Comparison of ENCODE assay signal across 8 mouse cellular contexts in genomic region chr10:81285694-81286450, GRCm38 (mm10). TPM values are rescaled to one million over a fixed set of nuclear protein-coding genes. Genes with fewer than 3 reads are reported as not detected.
DNase-seq lines count a peak whose midpoint lies in the region; ATAC-seq and TF ChIP-seq lines count a peak whose summit lies in the region.

No protein-coding gene starts in this region.

- no peaks in the 10 kb centered on the region for H3K9me3 ChIP-seq in ES-Bruce4 (replicated peaks; ENCODE audit: control insufficient read depth, insufficient read depth, low read length, poor library complexity, severe bottlenecking)
- H3K9me3 ChIP-seq in heart, postnatal 0 days (replicated peaks; ENCODE audit: control insufficient read depth, low read length) = no peaks in the 10 kb centered on the region
- H3K9me3 ChIP-seq in lung, embryonic 14.5 days (ENCODE audit: low read depth, low read length) = no peaks in the 10 kb centered on the region

- H3K27me3 ChIP-seq in ES-Bruce4 (ENCODE audit: control insufficient read depth, insufficient read depth, low read length, poor library complexity, severe bottlenecking) = no peaks in the 10 kb centered on the region
- peaks cover 45% of the 10 kb centered on the region for H3K27me3 ChIP-seq in heart, postnatal 0 days (ENCODE audit: control insufficient read depth, insufficient read depth, low read length)
- H3K27me3 ChIP-seq in lung, embryonic 14.5 days (ENCODE audit: insufficient read depth, low read length) = peaks cover 39% of the 10 kb centered on the region

- peak; percentile 56 for DNase-seq in c-Kit-negative CD71-positive TER-119-positive erythroid progenitor cells, embryonic 14.5 days (ENCODE audit: low read depth, low spot score)
- DNase-seq in heart, postnatal 0 days (ENCODE audit: low spot score) = peak; percentile 83
- DNase-seq in kidney, postnatal 25 days = peak; percentile 93 to 95
- DNase-seq in lung, embryonic 14.5 days = peak; percentile 96
- peak; percentile 88 for DNase-seq in testis, postnatal 14 days (ENCODE audit: low spot score)

- H3K4me1 ChIP-seq in ES-Bruce4 (ENCODE audit: control insufficient read depth, insufficient read depth, low read length) = peaks cover 7% of the 10 kb centered on the region
- 0 out of 2 replicates have a peak, but pooled peaks cover 7% of the 10 kb centered on the region for H3K4me1 ChIP-seq in heart, postnatal 0 days (ENCODE audit: control insufficient read depth, insufficient read depth)
- H3K4me1 ChIP-seq in lung, embryonic 14.5 days (ENCODE audit: insufficient read depth) = no peaks in the 10 kb centered on the region

- H3K4me2 ChIP-seq in heart, postnatal 0 days (ENCODE audit: low read depth, low read length) = peak overlapping the region; percentile 84
- H3K4me2 ChIP-seq in lung, embryonic 14.5 days = peak overlapping the region; percentile 66

- ATAC-seq in erythroid progenitor cell, adult 5-6 weeks (replicated peaks; ENCODE audit: low FRiP score, poor library complexity, severe bottlenecking) = peak; percentile 64
- peak; percentile 81 for ATAC-seq in heart, postnatal 0 days (ENCODE audit: insufficient read depth, low read depth)
- ATAC-seq in lung, embryonic 14.5 days (ENCODE audit: insufficient read depth) = peak; percentile 69
- peak; percentile 72 for ATAC-seq in neutrophil, adult 5-6 weeks (ENCODE audit: extremely low read depth, insufficient number of reproducible peaks, low FRiP score, poor library complexity, severe bottlenecking)

- H3K27ac ChIP-seq in ES-Bruce4 (ENCODE audit: insufficient read depth, low read length) = peak overlapping the region; percentile 35; the same call in 1 of the 2 replicates
- H3K27ac ChIP-seq in heart, postnatal 0 days (ENCODE audit: low read depth) = no peak overlapping the region
- H3K27ac ChIP-seq in lung, embryonic 14.5 days (ENCODE audit: low read depth) = peak overlapping the region; percentile 6; the same call in 1 of the 2 replicates

- H3K4me3 ChIP-seq in ES-Bruce4 (ENCODE audit: low read depth, low read length) = peak overlapping the region; percentile 90
- peak overlapping the region; percentile 48 for H3K4me3 ChIP-seq in heart, postnatal 0 days (ENCODE audit: low read depth, low read length)
- H3K4me3 ChIP-seq in lung, embryonic 14.5 days (ENCODE audit: low read depth, low read length) = peak overlapping the region; percentile 40

- peak overlapping the region; percentile 58 for H3K9ac ChIP-seq in ES-Bruce4 (ENCODE audit: low read depth, poor library complexity, severe bottlenecking)
- H3K9ac ChIP-seq in heart, postnatal 0 days (replicated peaks; ENCODE audit: low read depth, low read length) = peak overlapping the region; percentile 35; the same call in 1 of the 2 replicates
- peak overlapping the region; percentile 47 for H3K9ac ChIP-seq in lung, embryonic 14.5 days

- TF ChIP-seq POLR2A in ES-Bruce4 (IDR thresholded peaks at IDR 0.05; ENCODE audit: insufficient read depth, low read length) = no peak

- no peak for TF ChIP-seq EP300 in ES-Bruce4 (IDR thresholded peaks at IDR 0.05; ENCODE audit: insufficient read depth, low read depth, low read length)
- TF ChIP-seq EP300 in heart, postnatal 0 days (IDR thresholded peaks at IDR 0.05; ENCODE audit: low read depth) = peak; percentile 87

- TF ChIP-seq CTCF in ES-Bruce4 (IDR thresholded peaks at IDR 0.05; ENCODE audit: low read depth, low read length) = no peak
- peak; percentile 3; the same call in 1 of the 2 replicates for TF ChIP-seq CTCF in heart, postnatal 0 days (IDR thresholded peaks at IDR 0.05; ENCODE audit: low read depth)
- TF ChIP-seq CTCF in lung, embryonic 14.5 days (IDR thresholded peaks at IDR 0.05; ENCODE audit: low read depth) = peak; percentile 22; the same call in 1 of the 2 replicates

- WGBS in heart, postnatal 0 days = 2% methylated on average over 53 of the region's 54 CpGs
- WGBS in lung, embryonic 14.5 days = 1% methylated on average over 54 of the region's 54 CpGs

- no peaks in the 10 kb centered on the region for H3K36me3 ChIP-seq in ES-Bruce4 (ENCODE audit: control insufficient read depth, insufficient read depth, low read length, poor library complexity, severe bottlenecking)
- no peaks in the 10 kb centered on the region for H3K36me3 ChIP-seq in heart, postnatal 0 days (replicated peaks; ENCODE audit: control insufficient read depth, insufficient read depth, low read length)
- H3K36me3 ChIP-seq in lung, embryonic 14.5 days (ENCODE audit: insufficient read depth) = no peaks in the 10 kb centered on the region

RNA-seq across cellular contexts. Expression of gene Tjp3, which starts 5.5 kb away (rescaled TPM):
- 41.5 and 42.7 TPM in 2 replicates for polyA plus RNA-seq in ES-Bruce4 (2011; ENCODE audit: insufficient read depth, insufficient read length, low read depth, missing spikeins)
- 3.2 TPM in 1 of 2 replicates, not detected in the other for total RNA-seq in erythroid progenitor cell, adult 5-6 weeks (2015; ENCODE audit: low replicate concordance)
- total RNA-seq in erythroid progenitor cell, adult 5-6 weeks (2017; ENCODE audit: low replicate concordance) = 0.23 TPM in 1 of 2 replicates, not detected in the other
- total RNA-seq in heart, postnatal 0 days (2014; rRNA removed; ENCODE audit: low replicate concordance) = 0.12 and 2.3 TPM in 2 replicates
- 0.51 and 0.62 TPM in 2 replicates for polyA plus RNA-seq in heart, postnatal 0 days (2015; fragmentation: Nextera tagmentation; extraction: Ambion mirVana)
- 15.3 and 17.2 TPM in 2 replicates for polyA plus RNA-seq in lung, embryonic 14.5 days (2014; fragmentation: Nextera tagmentation; extraction: Ambion mirVana)
- total RNA-seq in neutrophil, adult 5-6 weeks (2017) = 7.2 and 13.1 TPM in 2 replicates

RNA-seq across cellular contexts. Expression of gene Pip5k1c, which starts 6.9 kb away (rescaled TPM):
- 28.3 and 31.5 TPM in 2 replicates for polyA plus RNA-seq in ES-Bruce4 (2011; ENCODE audit: insufficient read depth, insufficient read length, low read depth, missing spikeins)
- 13.0 and 15.1 TPM in 2 replicates for total RNA-seq in erythroid progenitor cell, adult 5-6 weeks (2015; ENCODE audit: low replicate concordance)
- total RNA-seq in erythroid progenitor cell, adult 5-6 weeks (2017; ENCODE audit: low replicate concordance) = 9.9 and 14.7 TPM in 2 replicates
- total RNA-seq in heart, postnatal 0 days (2014; rRNA removed; ENCODE audit: low replicate concordance) = 38.5 and 44.3 TPM in 2 replicates
- 20.9 and 21.4 TPM in 2 replicates for polyA plus RNA-seq in heart, postnatal 0 days (2015; fragmentation: Nextera tagmentation; extraction: Ambion mirVana)
- polyA plus RNA-seq in lung, embryonic 14.5 days (2014; fragmentation: Nextera tagmentation; extraction: Ambion mirVana) = 50.8 and 58.6 TPM in 2 replicates
- total RNA-seq in neutrophil, adult 5-6 weeks (2017) = 98.0 and 112 TPM in 2 replicates

RNA-seq across cellular contexts. Expression of gene Apba3, which starts 19.1 kb away (rescaled TPM):
- polyA plus RNA-seq in ES-Bruce4 (2011; ENCODE audit: insufficient read depth, insufficient read length, low read depth, missing spikeins) = 25.8 and 26.4 TPM in 2 replicates
- total RNA-seq in erythroid progenitor cell, adult 5-6 weeks (2015; ENCODE audit: low replicate concordance) = not detected in 2 replicates
- 14.0 TPM in 1 of 2 replicates, not detected in the other for total RNA-seq in erythroid progenitor cell, adult 5-6 weeks (2017; ENCODE audit: low replicate concordance)
- 84.8 and 114 TPM in 2 replicates for total RNA-seq in heart, postnatal 0 days (2014; rRNA removed; ENCODE audit: low replicate concordance)
- polyA plus RNA-seq in heart, postnatal 0 days (2015; fragmentation: Nextera tagmentation; extraction: Ambion mirVana) = 45.2 and 46.1 TPM in 2 replicates
- 50.4 and 50.8 TPM in 2 replicates for polyA plus RNA-seq in lung, embryonic 14.5 days (2014; fragmentation: Nextera tagmentation; extraction: Ambion mirVana)
- 16.6 and 24.0 TPM in 2 replicates for total RNA-seq in neutrophil, adult 5-6 weeks (2017)

RNA-seq across cellular contexts. Expression of gene Mrpl54, which starts 19.1 kb away (rescaled TPM):
- polyA plus RNA-seq in ES-Bruce4 (2011; ENCODE audit: insufficient read depth, insufficient read length, low read depth, missing spikeins) = 52.2 and 63.7 TPM in 2 replicates
- 35.2 and 37.5 TPM in 2 replicates for total RNA-seq in erythroid progenitor cell, adult 5-6 weeks (2015; ENCODE audit: low replicate concordance)
- 20.0 and 23.0 TPM in 2 replicates for total RNA-seq in erythroid progenitor cell, adult 5-6 weeks (2017; ENCODE audit: low replicate concordance)
- 272 and 288 TPM in 2 replicates for total RNA-seq in heart, postnatal 0 days (2014; rRNA removed; ENCODE audit: low replicate concordance)
- 264 and 272 TPM in 2 replicates for polyA plus RNA-seq in heart, postnatal 0 days (2015; fragmentation: Nextera tagmentation; extraction: Ambion mirVana)
- polyA plus RNA-seq in lung, embryonic 14.5 days (2014; fragmentation: Nextera tagmentation; extraction: Ambion mirVana) = 222 and 223 TPM in 2 replicates
- 52.4 and 76.6 TPM in 2 replicates for total RNA-seq in neutrophil, adult 5-6 weeks (2017)

RNA-seq across cellular contexts. Expression of gene Matk, which starts 33.1 kb away (rescaled TPM):
- polyA plus RNA-seq in ES-Bruce4 (2011; ENCODE audit: insufficient read depth, insufficient read length, low read depth, missing spikeins) = 1.1 and 1.2 TPM in 2 replicates
- 1.7 and 2.2 TPM in 2 replicates for total RNA-seq in erythroid progenitor cell, adult 5-6 weeks (2015; ENCODE audit: low replicate concordance)
- 1.5 and 1.7 TPM in 2 replicates for total RNA-seq in erythroid progenitor cell, adult 5-6 weeks (2017; ENCODE audit: low replicate concordance)
- total RNA-seq in heart, postnatal 0 days (2014; rRNA removed; ENCODE audit: low replicate concordance) = 0.31 and 0.66 TPM in 2 replicates
- 0.42 and 0.51 TPM in 2 replicates for polyA plus RNA-seq in heart, postnatal 0 days (2015; fragmentation: Nextera tagmentation; extraction: Ambion mirVana)
- polyA plus RNA-seq in lung, embryonic 14.5 days (2014; fragmentation: Nextera tagmentation; extraction: Ambion mirVana) = 2.0 and 2.9 TPM in 2 replicates
- total RNA-seq in neutrophil, adult 5-6 weeks (2017) = 9.1 and 12.3 TPM in 2 replicates

Comparison
In these comparisons a context has a peak if more than half of its experiments do, and no peak if none do; other contexts are left out.
1. H3K4me3 ChIP-seq: peak in every context shown above with its lines; median percentile 90 in ES-Bruce4; 48 in heart, postnatal 0 days; 40 in lung, embryonic 14.5 days.